Mouse (Mus musculus): ENCODE measurements at regions not wholly inside any gene's neighbourhood (a gene's known extent, or its start where the extent isn't known, plus 50 kb on each side); places are given as distances from the start of the nearest gene placed in this dataset.

DNA sequence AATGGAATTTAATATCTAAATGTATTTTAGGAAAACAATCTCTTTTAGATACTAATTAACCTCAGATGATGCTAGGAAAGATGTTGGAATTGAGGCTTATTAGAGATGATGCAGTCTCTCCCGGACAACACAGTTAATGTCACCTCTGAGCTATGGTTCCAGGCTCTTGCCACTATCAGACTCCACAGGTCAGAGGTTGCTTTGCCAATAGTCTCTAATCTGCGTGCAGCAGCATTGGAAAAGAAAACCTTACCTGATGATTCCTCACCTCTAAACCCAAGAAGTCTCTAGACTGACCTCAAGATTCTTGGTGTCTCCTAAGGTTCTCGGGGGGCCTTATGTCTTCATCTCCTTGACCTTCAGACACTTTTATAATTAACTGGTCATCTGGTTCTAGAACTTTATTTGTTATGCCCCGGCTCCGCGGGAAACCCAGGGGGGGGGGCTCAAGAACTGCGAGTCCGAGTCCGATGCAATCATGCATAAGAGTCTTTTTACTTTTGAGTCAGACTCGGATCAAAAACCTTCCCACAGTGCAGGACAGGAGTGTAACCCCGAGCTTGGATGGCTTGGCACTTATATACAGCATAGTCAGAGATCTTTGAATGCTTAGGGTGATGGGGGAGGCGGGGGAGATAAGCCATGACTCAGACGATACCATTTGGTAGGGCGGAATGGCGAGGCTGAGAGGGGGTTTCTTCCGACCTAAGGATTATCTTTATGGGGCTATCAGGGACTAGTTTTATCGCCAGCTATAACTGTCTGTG lies 626.9 kb downstream of the Zfp706 start:
- DNase-seq (ENCODE audit: low spot score): no peak

GRCm38 (mm10) chr15:36378640-36379039 lies 628.9 kb downstream of the Zfp706 start:
- no peak for DNase-seq (ENCODE audit: low spot score)

DNA sequence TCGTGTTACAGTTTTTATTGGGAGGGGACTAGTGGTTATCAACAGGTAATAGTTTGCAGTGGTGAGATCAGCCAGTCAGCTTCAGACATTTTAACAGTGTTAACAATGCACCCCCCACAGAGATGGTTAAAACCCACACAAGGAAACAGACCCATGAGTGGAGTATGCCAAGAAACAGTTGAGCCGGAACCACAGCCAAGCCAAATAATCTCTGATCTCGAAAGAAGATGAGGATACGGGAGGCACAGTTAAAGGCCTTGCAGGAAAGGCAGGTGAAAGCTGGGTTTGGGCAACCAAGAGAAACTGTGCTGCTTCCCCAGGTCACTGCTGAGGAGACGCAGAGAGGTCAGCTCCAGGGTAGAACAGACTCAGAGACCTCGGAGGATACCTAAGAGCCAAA lies 631.0 kb downstream of the Zfp706 start:
- no peak for DNase-seq (ENCODE audit: low spot score)

DNA sequence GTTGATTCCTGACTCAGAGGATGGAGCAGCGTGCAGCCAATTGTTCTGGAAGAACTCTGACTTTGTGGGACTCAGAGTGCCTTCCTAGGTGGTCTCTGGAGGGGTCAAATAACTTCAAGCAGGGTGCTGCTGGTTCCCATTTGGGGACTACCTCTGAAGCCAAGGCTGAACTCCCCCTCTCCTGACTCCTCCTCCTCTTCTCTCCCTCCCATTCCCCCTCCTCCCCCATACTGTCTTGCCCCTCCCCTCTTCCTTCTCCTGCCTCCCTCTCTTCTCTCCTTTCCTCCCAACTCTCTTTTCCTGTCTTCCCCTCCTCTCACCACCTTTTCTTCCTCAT lies 632.1 kb downstream of the Zfp706 start:
- DNase-seq (ENCODE audit: low spot score): no peak

GRCm38 (mm10) chr15:36374732-36375548 lies 632.6 kb downstream of the Zfp706 start:
- DNase-seq (ENCODE audit: low spot score): peak; percentile 33

- DNase-seq (ENCODE audit: low spot score): peak; percentile 22
Measured at GRCm38 (mm10) chr15:36373900-36374611, 633.5 kb downstream of the Zfp706 start.

DNA sequence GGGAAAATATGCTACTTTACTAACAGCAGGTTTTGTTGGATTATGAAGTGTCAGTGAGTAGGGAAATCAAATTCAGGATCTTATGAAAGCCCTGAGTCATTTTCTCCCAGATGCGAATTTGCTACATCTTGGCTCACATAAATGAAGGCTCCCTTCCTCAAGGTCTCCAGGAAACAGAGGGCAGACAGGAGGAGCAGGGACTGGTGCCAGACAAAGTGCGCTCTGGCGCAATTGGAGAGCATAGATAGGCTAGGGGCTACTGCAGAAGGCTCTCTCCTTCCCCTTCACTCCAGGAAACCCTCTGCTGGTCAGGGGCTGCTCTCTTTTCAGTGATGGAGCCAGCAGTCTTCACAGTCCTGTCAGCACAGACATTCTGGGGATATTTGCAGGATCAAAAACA lies 634.1 kb downstream of the Zfp706 start:
- DNase-seq (ENCODE audit: low spot score): no peak

DNA sequence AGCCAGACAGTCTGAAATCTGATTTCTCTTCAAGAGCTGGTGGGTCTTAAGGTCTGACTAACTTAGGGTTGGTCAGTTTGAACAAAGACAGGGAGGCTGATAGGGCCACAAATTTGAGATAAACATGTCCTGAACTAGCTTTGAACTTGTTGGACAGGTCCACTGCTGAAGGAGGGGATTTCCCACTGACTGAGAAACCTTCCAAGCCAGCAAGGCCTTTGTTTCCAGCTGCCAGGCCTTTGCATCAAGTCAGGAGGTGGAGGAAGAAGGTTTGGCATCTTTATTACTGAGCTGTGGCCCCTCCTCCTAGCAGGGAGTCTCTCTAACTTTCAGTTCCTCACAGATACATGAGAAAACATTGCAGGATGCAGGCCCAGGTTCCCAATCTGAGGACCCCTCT lies 636.2 kb downstream of the Zfp706 start:
- no peak for DNase-seq (ENCODE audit: low spot score)

- no peak for DNase-seq (ENCODE audit: low spot score)
Measured at GRCm38 (mm10) chr15:36370906-36371305, 636.7 kb downstream of the Zfp706 start.

GRCm38 (mm10) chr15:36367296-36367695 lies 640.3 kb downstream of the Zfp706 start:
- no peak for DNase-seq (ENCODE audit: low spot score)

GRCm38 (mm10) chr15:36364757-36365156 lies 642.8 kb downstream of the Zfp706 start:
- DNase-seq (ENCODE audit: low spot score): no peak

GRCm38 (mm10) chr15:36364062-36364461 lies 643.5 kb downstream of the Zfp706 start:
- no peak for DNase-seq (ENCODE audit: low spot score)

GRCm38 (mm10) chr15:36362911-36363565 lies 644.5 kb downstream of the Zfp706 start:
- no peak for DNase-seq (ENCODE audit: low spot score)

DNA sequence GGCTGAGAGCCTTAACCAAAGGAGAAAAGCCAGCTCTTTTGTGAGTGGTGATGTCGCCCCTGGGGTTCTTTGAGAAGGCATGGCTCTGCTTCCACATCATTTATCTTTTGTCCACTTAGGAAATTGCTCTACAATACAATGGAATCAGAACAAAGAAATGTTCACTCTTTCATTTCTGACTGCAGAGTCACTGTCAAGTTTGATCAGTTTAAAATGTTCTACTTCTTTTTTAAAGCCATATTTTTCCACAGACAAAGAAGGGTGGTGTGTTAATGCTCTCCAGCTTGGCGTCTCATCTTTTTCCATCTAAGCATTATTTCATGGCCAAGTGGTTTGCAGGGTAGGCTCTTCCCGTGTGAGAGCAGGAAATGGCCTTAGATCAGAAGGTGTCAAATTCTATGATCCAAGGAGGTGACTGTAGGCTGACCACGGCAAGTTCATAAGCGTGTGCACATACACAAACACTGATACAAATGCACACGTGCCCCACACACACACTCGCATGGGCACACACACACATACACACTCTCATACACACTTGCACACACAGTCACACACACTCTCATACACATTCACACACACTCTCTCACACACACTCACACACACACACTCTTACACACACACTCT lies 645.9 kb downstream of the Zfp706 start:
- no peak for DNase-seq (ENCODE audit: low spot score)

GRCm38 (mm10) chr15:36360694-36361521 lies 646.7 kb downstream of the Zfp706 start:
- no peak for DNase-seq (ENCODE audit: low spot score)

GRCm38 (mm10) chr15:36355851-36356250 lies 651.7 kb downstream of the Zfp706 start:
- DNase-seq (ENCODE audit: low spot score): no peak

- DNase-seq (ENCODE audit: low spot score): no peak
Measured at GRCm38 (mm10) chr15:36354545-36354944, 653.0 kb downstream of the Zfp706 start.

GRCm38 (mm10) chr15:36353793-36354192 lies 653.8 kb downstream of the Zfp706 start:
- no peak for DNase-seq (ENCODE audit: low spot score)

GRCm38 (mm10) chr15:36352929-36353328 lies 654.6 kb downstream of the Zfp706 start:
- DNase-seq (ENCODE audit: low spot score): no peak

DNA sequence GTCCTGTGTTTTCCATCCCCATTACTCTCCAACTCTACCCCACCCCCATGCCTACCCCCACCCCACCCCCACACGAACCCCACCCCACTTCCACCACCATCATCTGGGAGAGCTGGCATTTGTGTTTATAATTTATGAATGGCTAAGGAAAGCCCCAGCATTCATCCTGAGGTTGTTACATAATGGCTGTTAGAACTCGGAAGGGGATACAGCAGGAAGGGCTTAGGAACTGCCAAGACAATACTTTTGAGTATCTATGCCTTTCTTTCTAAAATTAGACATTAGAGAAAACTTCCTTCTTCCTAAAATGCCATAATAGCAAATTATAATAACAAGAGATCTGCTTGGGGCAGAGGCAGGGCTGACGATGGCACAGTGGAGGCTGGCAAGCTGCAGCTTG lies 655.9 kb downstream of the Zfp706 start:
- no peak for DNase-seq (ENCODE audit: low spot score)

DNA sequence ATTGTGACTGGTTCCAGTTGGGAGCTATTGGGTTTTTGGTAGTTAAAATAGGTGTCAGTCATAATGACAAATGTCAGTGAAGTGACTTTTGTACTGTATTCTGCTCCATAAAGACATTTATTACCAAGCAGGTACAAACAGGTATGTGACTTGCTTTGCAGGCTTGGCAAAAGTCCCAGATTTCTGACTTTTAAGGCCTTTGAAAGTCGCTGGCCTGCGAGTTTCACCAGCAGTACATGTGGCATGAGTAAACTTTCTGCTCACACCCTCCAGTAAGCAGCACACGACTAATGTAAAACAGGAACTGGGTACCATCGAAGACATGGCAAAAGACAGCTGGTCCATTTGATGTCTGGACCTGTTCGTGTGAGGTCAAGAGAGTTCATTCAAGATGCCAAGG lies 659.2 kb downstream of the Zfp706 start:
- DNase-seq (ENCODE audit: low spot score): no peak

All from ovary, postnatal 10 days (tissue).